Mouse (Mus musculus): ENCODE measurements around the gene Kcnb1. TPM values are rescaled to one million over a fixed set of nuclear protein-coding genes. Genes with fewer than 3 reads are reported as not detected.
"Not testable (repeated sequence)": the region's sequence is repeated elsewhere in the genome, so short reads cannot be mapped to it uniquely, and the experiment has no call there.

Gene Kcnb1
- polyA plus RNA-seq, 1 experiment from 2014 or later = 0.49 TPM

- no peak overlapping the region for H3K27ac ChIP-seq (replicated peaks)
- H3K27me3 ChIP-seq (ENCODE audit: low read depth, poor library complexity, severe bottlenecking) = no peaks in the 10 kb centered on the region
- peaks cover 11% of the 10 kb centered on the region for H3K36me3 ChIP-seq
- H3K4me3 ChIP-seq = no peak overlapping the region
- H3K9me3 ChIP-seq (replicated peaks) = no peaks in the 10 kb centered on the region
- no peak for DNase-seq (ENCODE audit: low spot score)
- 86% methylated on average over 13 of the region's 13 CpGs for WGBS
- H3K4me1 ChIP-seq = no peaks in the 10 kb centered on the region
Observed at GRCm38 (mm10) chr2:167221159-167221845, 31.3 kb upstream of the Kcnb1 start.

- H3K36me3 ChIP-seq = peaks cover 11% of the 10 kb centered on the region
- no peak overlapping the region for H3K27ac ChIP-seq (replicated peaks)
- no peaks in the 10 kb centered on the region for H3K9me3 ChIP-seq (replicated peaks)
- H3K27me3 ChIP-seq (ENCODE audit: low read depth, poor library complexity, severe bottlenecking) = no peaks in the 10 kb centered on the region
- WGBS = 85% methylated on average over 5 of the region's 5 CpGs
- H3K4me1 ChIP-seq = no peaks in the 10 kb centered on the region
- DNase-seq (ENCODE audit: low spot score) = no peak
- no peak overlapping the region for H3K4me3 ChIP-seq
Observed at GRCm38 (mm10) chr2:167220736-167221135, 30.8 kb upstream of the Kcnb1 start.

- Histone ChIP-seq H3K27ac (replicated peaks) (no peak overlapping the region), H3K4me1 (no peaks in the 10 kb centered on the region), H3K27me3 (ENCODE audit: low read depth, poor library complexity, severe bottlenecking) (no peaks in the 10 kb centered on the region), H3K36me3 (peaks cover 11% of the 10 kb centered on the region), H3K9me3 (replicated peaks) (no peaks in the 10 kb centered on the region), H3K4me3 (no peak overlapping the region)
- DNase-seq (ENCODE audit: low spot score) = peak; percentile 78
- 69% methylated on average over 8 of the region's 8 CpGs for WGBS
Observed at GRCm38 (mm10) chr2:167219154-167219775, 29.3 kb upstream of the Kcnb1 start.

GRCm38 (mm10) chr2:167213666-167214065, 23.7 kb upstream of the Kcnb1 start:
- H3K36me3 ChIP-seq = peaks cover 27% of the 10 kb centered on the region
- H3K27me3 ChIP-seq (ENCODE audit: low read depth, poor library complexity, severe bottlenecking) = no peaks in the 10 kb centered on the region
- H3K27ac ChIP-seq (replicated peaks) = no peak overlapping the region
- no peak overlapping the region for H3K4me3 ChIP-seq
- WGBS = 96% methylated on average over 12 of the region's 12 CpGs
- no peaks in the 10 kb centered on the region for H3K9me3 ChIP-seq (replicated peaks)
- no peaks in the 10 kb centered on the region for H3K4me1 ChIP-seq
- no peak for DNase-seq (ENCODE audit: low spot score)

- WGBS = 90% methylated on average over 3 of the region's 3 CpGs
- H3K9me3 ChIP-seq (replicated peaks) = no peaks in the 10 kb centered on the region
- no peak for DNase-seq (ENCODE audit: low spot score)
- no peak overlapping the region for H3K27ac ChIP-seq (replicated peaks)
- H3K36me3 ChIP-seq = peaks cover 27% of the 10 kb centered on the region
- no peaks in the 10 kb centered on the region for H3K27me3 ChIP-seq (ENCODE audit: low read depth, poor library complexity, severe bottlenecking)
- no peak overlapping the region for H3K4me3 ChIP-seq
- no peaks in the 10 kb centered on the region for H3K4me1 ChIP-seq
Observed at GRCm38 (mm10) chr2:167213076-167213475, 23.1 kb upstream of the Kcnb1 start.

GRCm38 (mm10) chr2:167212551-167212950, 22.6 kb upstream of the Kcnb1 start:
- H3K27ac ChIP-seq (replicated peaks) = no peak overlapping the region
- no peaks in the 10 kb centered on the region for H3K9me3 ChIP-seq (replicated peaks)
- WGBS = 95% methylated on average over 6 of the region's 6 CpGs
- H3K27me3 ChIP-seq (ENCODE audit: low read depth, poor library complexity, severe bottlenecking) = no peaks in the 10 kb centered on the region
- peaks cover 27% of the 10 kb centered on the region for H3K36me3 ChIP-seq
- H3K4me3 ChIP-seq = no peak overlapping the region
- DNase-seq (ENCODE audit: low spot score) = no peak
- H3K4me1 ChIP-seq = no peaks in the 10 kb centered on the region

- no peaks in the 10 kb centered on the region for H3K4me1 ChIP-seq
- no peak for DNase-seq (ENCODE audit: low spot score)
- H3K36me3 ChIP-seq = peaks cover 25% of the 10 kb centered on the region
- H3K27me3 ChIP-seq (ENCODE audit: low read depth, poor library complexity, severe bottlenecking) = no peaks in the 10 kb centered on the region
- 93% methylated on average over 3 of the region's 3 CpGs for WGBS
- H3K9me3 ChIP-seq (replicated peaks) = no peaks in the 10 kb centered on the region
- no peak overlapping the region for H3K4me3 ChIP-seq
- no peak overlapping the region for H3K27ac ChIP-seq (replicated peaks)
Observed at GRCm38 (mm10) chr2:167212089-167212488, 22.1 kb upstream of the Kcnb1 start.

- 87% methylated on average over 9 of the region's 9 CpGs for WGBS
- Histone ChIP-seq H3K36me3 (peaks cover 19% of the 10 kb centered on the region), H3K27ac (replicated peaks) (no peak overlapping the region), H3K4me1 (no peaks in the 10 kb centered on the region), H3K9me3 (replicated peaks) (no peaks in the 10 kb centered on the region), H3K4me3 (no peak overlapping the region), H3K27me3 (ENCODE audit: low read depth, poor library complexity, severe bottlenecking) (no peaks in the 10 kb centered on the region)
- DNase-seq (ENCODE audit: low spot score) = no peak
Observed at GRCm38 (mm10) chr2:167209900-167210299, 19.9 kb upstream of the Kcnb1 start.

- H3K4me3 ChIP-seq = no peak overlapping the region
- H3K27me3 ChIP-seq (ENCODE audit: low read depth, poor library complexity, severe bottlenecking) = no peaks in the 10 kb centered on the region
- 87% methylated on average over 3 of the region's 3 CpGs for WGBS
- H3K9me3 ChIP-seq (replicated peaks) = no peaks in the 10 kb centered on the region
- H3K36me3 ChIP-seq = peaks cover 17% of the 10 kb centered on the region
- DNase-seq (ENCODE audit: low spot score) = no peak
- H3K4me1 ChIP-seq = no peaks in the 10 kb centered on the region
- H3K27ac ChIP-seq (replicated peaks) = no peak overlapping the region
Observed at GRCm38 (mm10) chr2:167208984-167209383, 19.0 kb upstream of the Kcnb1 start.

GRCm38 (mm10) chr2:167205918-167206629, 16.1 kb upstream of the Kcnb1 start:
- no peak overlapping the region for H3K4me3 ChIP-seq
- H3K27ac ChIP-seq (replicated peaks) = peak overlapping the region; percentile 49; the same call in 1 of the 2 replicates
- no peaks in the 10 kb centered on the region for H3K9me3 ChIP-seq (replicated peaks)
- WGBS = 92% methylated on average over 18 of the region's 18 CpGs
- no peaks in the 10 kb centered on the region for H3K27me3 ChIP-seq (ENCODE audit: low read depth, poor library complexity, severe bottlenecking)
- H3K4me1 ChIP-seq = peaks cover 20% of the 10 kb centered on the region
- DNase-seq (ENCODE audit: low spot score) = no peak
- no peaks in the 10 kb centered on the region for H3K36me3 ChIP-seq

- peaks cover 22% of the 10 kb centered on the region for H3K4me1 ChIP-seq
- not testable (repeated sequence) for H3K4me3 ChIP-seq; DNase-seq (ENCODE audit: low spot score); H3K27ac ChIP-seq (replicated peaks); H3K27me3 ChIP-seq (ENCODE audit: low read depth, poor library complexity, severe bottlenecking); H3K36me3 ChIP-seq; H3K9me3 ChIP-seq (replicated peaks)
- 86% methylated on average over 5 of the region's 5 CpGs for WGBS
Observed at GRCm38 (mm10) chr2:167204686-167205085, 14.7 kb upstream of the Kcnb1 start.

- 81% methylated on average over 7 of the region's 7 CpGs for WGBS
- no peak for DNase-seq (ENCODE audit: low spot score)
- H3K27me3 ChIP-seq (ENCODE audit: low read depth, poor library complexity, severe bottlenecking) = no peaks in the 10 kb centered on the region
- no peak overlapping the region for H3K27ac ChIP-seq (replicated peaks)
- no peak overlapping the region for H3K4me3 ChIP-seq
- peaks cover 29% of the 10 kb centered on the region for H3K4me1 ChIP-seq
- no peaks in the 10 kb centered on the region for H3K9me3 ChIP-seq (replicated peaks)
- H3K36me3 ChIP-seq = no peaks in the 10 kb centered on the region
Observed at GRCm38 (mm10) chr2:167203505-167204166, 13.7 kb upstream of the Kcnb1 start.

Measured in midbrain, embryonic 10.5 days (tissue).